Mouse (Mus musculus): Measurements from ENCODE around the gene Ubtd1.

DNA sequence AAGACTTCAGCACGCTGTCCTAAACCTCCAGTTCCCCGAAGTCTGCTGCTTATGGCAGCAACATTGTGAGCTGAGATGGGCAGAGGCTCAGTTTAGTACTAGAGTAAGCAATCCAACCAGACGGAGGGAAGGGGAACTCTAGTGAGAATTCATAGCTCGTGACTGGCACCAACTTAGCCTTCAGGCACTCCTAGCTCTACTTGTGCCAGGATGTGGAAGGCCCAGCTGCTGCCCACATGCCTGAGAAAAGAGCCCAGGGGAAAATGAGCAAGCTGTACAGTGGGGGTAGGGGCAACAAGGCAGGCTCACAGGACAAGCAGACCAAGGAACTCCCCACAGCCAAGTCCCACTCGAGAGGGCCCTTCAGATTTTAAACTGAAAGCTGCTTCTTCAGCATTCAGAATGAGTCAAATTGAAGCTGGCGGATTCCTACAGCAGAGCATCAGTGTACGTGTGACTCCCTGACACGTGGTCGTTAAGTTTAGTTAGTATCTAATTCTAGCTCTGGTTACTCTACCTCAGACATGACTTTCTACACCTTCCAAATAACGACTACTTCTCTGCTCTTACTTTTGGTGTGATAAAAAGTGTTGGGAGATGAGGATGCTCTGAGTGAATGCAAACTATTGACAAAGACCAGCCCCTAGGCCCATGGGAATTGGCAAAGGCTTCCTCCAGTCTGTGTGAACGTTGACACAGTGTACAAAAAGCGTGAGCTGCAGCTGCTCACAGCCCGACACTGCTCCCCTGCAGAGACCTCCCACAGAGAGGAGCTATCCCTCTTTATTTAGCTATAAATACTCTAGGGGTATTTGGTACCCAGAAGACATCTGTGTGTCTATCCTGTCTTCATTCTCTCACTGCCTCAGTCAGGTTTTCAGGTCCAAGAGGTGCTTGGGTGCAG is 7.4 kb upstream of the Ubtd1 start:
- TF ChIP-seq CTCF (IDR thresholded peaks at IDR 0.05; ENCODE audit: extremely low read depth, insufficient read length, insufficient replicate concordance, low read depth, low read length) (no peak), POLR2A (IDR thresholded peaks at IDR 0.05; ENCODE audit: low read depth, low read length) (no peak)

Data from small intestine, adult 2 months (tissue).